Mouse (Mus musculus) granulocyte monocyte progenitor cell, adult 5-6 weeks (primary cell): ENCODE results near the gene Qdpr. TPM values are rescaled to one million over a fixed set of nuclear protein-coding genes. Genes with fewer than 3 reads are reported as not detected.

ENCODE experiments used
- ATAC-seq: replicated peaks from 2 replicates; pipeline ENCODE4 v1.8.0; 2016; ENCODE audit warnings: mild to moderate bottlenecking, moderate TSS enrichment, inconsistent platforms; ENCODE audit not compliant: poor library complexity, severe bottlenecking
- total RNA-seq, 2 experiments: library from RNA; stranded (forward) in 1 of 2; stranded (reverse) in 1 of 2; fragments of 200-712, 200-1000 nt in 1 of 2; fragments of >200 nt in 1 of 2; fragmentation: Nextera tagmentation in 1 of 2; gene quantifications; 2 replicates each; pipeline ENCODE4 v1.2.3; 2014 to 2017

Gene Qdpr
- total RNA-seq (2014; fragmentation: Nextera tagmentation) (123 and 124 TPM in 2 replicates), total RNA-seq (2017) (35.4 and 47.3 TPM in 2 replicates)

- ATAC-seq: peak; percentile 87
These were observed at the start of gene Qdpr for GRCm38 (mm10) chr5:45449831-45450716. Gene Qdpr (minus strand): TSS chr5:45450236.

DNA sequence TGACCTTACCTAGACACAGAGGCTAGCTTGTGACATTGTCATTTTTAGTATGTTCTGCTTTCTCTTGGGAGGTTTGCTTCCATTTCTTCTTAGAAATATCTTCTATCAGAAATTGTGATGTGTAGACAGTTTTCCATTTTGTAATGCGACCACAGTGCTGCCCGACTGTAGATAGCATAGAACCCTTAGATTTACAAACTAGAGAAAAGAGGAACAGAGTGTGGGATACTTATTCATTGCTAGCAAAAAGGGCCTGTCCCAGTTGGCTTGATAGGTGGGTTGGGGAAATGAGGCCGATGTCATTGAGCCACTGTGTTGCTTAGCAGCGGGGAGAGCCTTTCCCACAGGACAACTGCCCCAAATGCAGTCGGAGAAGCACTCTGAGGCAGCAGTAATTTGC is 47.5 kb upstream of the Qdpr start:
- no peak for ATAC-seq

- no peak for ATAC-seq
These were observed 47.0 kb upstream of the Qdpr start for GRCm38 (mm10) chr5:45496930-45497550.

DNA sequence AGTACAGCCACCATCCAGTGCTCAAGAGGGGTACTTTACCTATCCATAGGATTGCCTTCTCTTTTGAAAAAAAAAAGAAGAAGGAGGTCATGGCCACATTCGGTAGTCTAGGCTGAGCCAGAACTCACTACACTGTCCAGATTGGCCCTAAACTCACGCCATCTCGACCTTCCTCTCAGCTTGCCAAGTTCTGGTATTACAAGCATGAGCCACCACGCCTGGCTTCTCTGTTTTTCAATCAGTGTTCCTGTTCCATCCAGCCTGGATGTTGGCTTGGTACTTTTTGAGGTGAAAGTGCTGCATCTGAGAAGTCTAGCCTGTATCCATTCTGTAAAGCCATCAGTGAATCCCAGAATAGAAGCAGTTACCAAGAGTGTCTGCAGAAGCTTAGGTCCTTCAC is 46.4 kb upstream of the Qdpr start:
- no peak for ATAC-seq

DNA sequence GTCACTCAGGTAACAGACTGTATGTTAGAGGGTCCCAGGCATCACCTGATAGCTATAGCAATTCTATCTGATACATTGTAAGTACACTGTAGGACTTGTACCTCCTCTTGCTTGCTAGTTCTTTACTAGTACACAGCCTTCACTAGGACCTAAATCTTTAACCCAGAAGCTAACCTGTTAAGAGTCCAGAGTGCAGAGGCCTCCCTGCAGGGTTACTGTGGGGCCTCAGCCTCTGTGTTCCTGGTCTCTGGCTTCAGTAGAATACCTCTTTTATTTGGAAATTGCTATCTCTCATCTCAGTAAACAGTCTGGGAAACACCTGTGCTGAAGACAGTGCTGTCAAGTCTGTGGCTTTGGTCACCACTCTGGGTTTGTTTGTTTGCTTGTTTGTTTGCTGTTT is 46.0 kb upstream of the Qdpr start:
- no peak for ATAC-seq

GRCm38 (mm10) chr5:45495429-45495975 is 45.5 kb upstream of the Qdpr start:
- no peak for ATAC-seq

DNA sequence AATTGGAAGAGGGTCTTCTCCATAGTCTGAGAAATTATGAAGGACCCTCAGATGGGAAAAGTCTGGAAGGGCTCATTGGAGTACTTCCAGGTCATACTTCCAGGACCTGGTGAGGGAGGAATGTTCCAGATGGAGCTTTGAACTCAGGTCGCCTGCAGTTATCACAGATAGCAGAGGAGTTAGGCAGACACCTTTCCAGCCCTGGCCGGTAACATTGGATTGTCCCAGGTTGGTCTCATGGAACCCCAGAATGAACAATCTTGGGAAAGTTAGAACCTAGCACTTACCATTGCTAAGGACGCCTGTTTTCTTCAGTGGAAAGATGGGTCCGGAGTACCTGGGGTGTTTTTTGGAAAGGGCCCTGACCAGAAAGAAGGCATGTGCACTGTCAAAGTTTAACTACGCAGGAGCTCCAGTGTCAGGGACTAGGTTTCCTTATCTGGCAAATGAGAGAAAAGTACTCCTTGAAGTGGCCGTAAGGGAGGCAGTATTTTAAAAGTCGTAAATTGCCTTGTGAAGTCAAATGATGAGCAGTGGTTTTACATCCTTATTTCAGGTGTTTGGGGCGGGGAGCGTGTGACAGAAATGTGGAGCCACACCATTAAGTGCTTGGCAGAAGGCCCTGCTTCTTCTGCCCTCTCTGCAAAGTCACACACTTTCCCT is 44.2 kb upstream of the Qdpr start:
- no peak for ATAC-seq

DNA sequence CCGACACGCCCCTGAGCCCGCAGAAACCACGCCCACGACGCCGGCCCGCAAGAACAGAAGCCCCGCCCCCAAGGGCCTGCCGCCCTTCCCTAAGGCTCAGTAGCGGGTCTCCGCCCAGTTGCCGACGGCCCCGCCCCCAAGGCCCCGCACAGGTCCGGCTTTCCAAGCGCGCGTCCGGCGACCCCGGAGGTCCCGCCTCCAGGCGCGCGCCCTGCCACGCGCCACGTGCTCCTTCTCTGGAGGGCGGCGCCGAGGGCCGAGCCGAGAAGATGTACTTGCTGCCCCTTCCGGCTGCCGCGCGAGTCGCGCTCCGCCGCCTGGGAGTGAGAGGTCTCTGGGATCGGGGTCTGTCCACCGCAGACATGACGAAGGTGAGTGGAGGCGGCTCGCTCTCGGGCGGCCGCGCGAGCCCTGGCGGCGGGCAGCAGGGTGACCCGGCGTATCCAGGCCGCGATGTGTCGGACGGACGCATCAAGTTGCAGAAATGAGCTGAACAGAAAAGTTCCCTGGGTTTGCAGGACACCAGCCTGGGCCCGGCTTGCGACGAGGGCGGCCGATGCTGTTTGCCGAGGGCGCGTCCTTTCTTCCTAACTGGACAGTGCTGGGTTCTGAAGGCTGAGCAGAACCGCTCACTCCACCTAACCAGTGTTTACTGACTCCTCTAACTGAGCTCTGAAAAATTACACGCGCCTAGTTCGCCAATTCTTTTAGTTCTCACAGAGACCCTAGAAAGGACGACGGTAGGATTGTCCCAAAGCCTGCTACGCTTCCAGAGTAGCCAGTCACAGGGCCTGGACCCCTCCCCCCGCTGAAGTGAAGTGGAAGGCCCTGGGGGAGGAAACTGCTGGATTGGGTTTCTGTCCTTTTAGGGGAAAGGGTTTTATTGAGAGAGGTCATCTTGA is 43.4 kb upstream of the Qdpr start, which contains the start of gene Lap3:
TSS of gene Lap3 (plus strand) at position 184 of the 902 bp plus-strand sequence.
- ATAC-seq: peak; percentile 89

DNA sequence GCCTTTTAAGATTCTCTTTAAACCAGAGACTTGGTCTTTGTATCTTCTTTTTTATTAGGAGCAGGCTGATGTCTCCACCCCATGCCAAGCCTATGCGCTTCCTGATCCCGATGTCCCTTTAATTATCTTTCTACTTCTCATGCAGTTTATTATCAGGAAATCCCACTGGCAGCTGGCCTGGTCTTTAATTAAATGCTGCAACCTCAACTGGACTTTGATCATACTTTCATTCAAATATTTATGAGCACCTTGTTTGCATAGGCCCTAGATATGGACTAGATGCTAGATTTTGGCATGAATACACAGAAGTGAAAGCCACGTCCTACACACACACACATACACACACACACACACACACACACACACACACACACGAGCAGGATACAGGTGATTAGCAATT is 41.7 kb upstream of the Qdpr start:
- ATAC-seq: no peak

GRCm38 (mm10) chr5:45483654-45484053 is 33.6 kb upstream of the Qdpr start:
- no peak for ATAC-seq

DNA sequence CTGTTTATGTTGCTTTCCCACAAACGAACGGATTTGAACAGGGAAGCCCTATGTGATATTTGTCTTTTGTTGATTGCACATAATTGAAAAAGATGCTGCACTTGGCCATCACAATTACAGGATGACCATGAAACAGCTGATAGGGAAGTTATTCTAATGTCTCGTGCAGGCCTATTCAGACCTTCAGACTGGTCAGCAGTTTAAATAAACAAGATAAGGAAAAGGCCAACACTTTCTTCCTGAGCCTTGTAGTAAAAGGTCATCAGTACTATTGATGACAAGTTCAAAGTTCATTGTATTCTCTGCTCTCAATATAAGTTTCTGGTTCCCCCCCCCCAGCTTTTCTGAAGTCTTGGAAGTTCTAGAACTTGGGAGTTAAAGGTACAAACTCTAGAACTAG is 32.6 kb upstream of the Qdpr start:
- ATAC-seq: no peak

GRCm38 (mm10) chr5:45481125-45481524 is 31.1 kb upstream of the Qdpr start:
- no peak for ATAC-seq

DNA sequence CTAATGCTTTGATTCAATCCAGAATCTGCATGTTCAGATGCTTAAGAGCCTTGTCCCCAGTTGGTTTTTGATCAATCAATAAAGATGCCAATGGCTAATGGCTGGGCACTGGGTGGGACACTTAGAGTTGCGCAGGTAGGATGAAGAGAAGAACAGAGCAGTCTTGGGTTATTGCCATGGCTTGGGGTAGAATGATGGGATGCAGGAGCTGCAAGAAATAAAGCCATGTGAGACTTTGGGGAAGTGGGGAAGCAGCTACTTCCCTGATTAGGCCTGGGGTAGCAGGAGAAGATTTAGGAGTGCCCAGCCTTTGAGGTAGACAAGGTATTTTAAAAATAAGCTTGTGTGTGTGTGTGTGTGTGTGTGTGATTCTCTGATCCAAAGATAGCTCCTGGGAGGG is 30.0 kb upstream of the Qdpr start:
- no peak for ATAC-seq

DNA sequence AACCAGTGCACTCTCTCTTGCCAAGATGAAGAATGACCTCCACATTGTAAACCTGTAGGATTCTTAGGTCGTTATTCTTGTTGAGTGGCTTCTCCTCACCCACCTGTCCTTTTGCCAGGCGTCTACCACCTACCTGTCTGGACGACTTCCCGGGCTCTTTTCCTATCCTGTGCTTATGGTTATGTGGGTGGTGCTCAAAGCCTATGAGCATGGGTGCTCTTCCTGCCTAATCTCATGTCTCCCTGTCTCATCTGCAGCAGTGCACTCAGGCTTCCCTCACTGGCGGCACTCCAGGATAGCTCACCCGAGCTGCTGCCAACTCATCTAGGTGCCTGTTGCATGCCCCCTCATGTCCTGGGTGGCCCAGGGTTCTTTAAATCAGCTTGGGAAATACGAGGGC is 27.6 kb upstream of the Qdpr start:
- ATAC-seq: no peak

DNA sequence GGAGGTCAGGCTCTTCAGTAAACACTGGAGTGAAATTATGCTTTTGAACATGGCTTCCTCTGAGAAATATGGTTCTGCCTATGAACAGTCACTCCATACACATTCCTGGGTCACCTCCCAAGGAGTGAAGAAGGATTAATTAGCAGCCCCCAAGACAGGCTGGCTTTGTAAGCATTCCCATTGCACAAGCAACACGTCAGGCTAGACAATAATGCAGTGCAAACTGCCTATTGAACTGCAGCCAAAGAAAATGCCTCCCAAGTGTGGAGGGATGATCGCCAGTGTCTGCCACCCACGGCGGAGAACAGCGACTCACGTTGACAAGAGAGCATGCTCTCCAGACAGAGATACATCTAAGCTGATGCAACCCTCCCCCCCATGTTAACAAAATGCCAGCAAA is 26.3 kb upstream of the Qdpr start:
- no peak for ATAC-seq

- ATAC-seq: no peak
These were observed 25.7 kb upstream of the Qdpr start for GRCm38 (mm10) chr5:45475771-45476170.

DNA sequence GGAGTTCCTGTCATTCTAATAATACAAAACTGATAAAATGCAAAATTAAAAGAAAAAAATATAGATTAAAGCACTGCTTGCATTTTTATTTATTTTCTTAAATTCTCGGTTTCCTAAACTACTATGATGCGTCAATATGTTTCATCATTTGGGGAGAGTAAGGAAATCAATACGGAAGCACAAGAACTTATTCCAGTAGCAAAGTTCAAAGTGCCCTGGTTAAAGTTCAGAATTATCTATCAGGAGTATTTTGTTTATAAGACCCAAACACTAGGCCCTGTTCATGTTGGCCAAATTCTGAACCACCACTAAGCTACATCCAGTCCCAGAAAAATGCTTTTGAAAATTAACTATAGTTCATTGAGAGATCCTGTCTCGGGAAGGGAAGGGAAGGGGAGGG is 24.7 kb upstream of the Qdpr start:
- no peak for ATAC-seq

DNA sequence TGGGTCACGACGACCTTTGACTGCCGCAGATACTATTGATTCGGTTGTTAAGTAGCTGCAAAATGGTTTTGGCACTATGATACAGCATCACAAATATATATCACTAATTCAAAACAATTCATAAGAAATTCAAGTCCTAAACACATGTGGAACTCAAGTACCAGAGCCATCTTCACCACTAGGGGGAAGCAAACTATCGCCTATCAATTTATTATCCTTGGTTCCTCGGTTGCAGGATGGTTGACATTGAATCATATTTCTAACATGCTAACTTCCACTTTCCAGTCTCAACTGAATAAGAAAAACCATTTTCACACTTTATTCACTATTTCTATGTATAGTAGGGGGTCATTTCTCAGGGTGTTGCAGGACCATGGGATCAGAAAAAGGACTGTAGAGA is 24.2 kb upstream of the Qdpr start:
- ATAC-seq: peak; percentile 85

DNA sequence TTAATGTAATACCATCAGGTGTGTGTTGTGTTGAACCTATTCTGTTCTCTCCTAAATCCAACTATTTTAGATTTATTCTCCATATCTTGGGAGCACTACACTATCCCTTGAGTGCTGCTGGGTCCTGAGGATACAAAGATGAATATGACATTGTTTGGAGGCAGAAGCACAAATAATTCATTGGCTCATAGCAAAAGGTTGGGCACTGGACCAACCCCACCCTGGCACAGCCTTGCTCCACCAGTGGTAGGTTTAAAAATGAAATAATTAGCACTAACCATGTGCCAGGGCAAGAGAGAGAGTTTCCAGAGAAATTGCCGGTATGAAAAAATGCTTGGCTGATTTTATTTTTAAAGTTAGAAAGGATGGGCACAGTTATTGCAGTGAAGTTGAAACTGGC is 23.5 kb upstream of the Qdpr start:
- no peak for ATAC-seq

DNA sequence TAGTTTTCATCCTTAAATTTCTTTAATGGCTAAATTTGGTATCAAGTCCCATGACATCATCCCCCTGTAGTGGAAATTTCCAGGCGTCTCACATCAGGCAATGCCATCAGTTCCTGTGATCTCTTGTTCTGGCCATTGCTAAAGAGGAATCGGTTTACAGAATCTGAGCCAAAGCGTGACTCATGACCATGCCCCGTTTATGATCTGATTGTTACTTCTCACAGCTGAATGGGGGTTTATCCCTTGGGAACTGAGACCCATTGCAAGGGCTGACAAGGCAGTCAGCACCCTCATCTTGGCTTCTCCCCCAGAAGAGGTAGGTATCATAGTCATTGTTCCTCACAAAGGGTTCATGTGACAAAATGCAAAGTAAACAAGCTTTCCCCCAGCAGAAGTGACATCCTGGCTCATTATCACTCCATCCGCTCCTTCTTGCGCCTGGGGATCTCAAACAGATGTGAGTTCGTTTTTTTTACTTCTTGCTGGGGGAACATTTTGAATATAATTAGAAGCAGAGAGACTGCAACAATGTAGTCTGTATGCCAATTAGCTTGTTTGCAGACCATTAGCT is 22.9 kb upstream of the Qdpr start:
- ATAC-seq: no peak
